Mouse (Mus musculus): Measurements from ENCODE around the gene Snx6. TPM values are rescaled to one million over a fixed set of nuclear protein-coding genes. Genes with fewer than 3 reads are reported as not detected.
"Not testable (repeated sequence)": the region's sequence is repeated elsewhere in the genome, so short reads cannot be mapped to it uniquely, and the experiment has no call there.

The Snx6 gene
- polyA plus RNA-seq, 1 experiment, result 10.1 TPM

DNA sequence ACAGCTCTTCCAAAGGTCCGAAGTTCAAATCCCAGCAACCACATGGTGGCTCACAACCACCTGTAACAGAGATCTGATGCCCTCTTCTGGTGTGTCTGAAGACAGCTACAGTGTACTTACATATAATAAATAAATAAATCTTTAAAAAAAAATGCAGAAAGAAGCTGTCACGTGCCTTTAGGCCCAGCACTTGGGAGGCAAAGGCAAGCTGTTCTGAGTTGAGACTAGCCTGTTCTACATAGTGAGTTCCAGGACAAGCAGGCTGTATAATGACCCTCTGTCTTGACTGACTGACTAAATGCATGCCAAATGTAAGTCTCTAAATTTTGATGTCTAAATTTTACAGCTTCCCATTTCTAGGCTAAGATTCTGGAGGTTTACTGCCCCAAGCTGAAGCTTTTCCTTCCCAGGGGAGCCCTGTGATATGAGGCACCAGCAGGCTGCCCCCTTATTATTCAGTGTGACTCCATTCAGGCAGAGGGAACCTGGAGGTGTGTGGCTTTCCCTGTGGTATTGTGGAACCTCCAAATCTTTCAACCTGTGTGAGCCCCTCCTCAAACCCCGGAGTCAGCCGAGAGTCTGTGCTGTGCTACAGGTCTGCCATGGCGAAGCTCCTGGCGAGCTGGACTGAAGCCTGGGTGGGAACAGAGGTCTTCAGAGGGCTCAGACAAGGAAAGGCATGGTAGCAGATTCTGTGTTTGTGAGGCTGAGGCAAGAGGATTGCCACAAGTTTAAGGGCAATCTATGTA lies 9.9 kb upstream of the Snx6 start:
- Histone ChIP-seq H3K36me3 (replicated peaks; ENCODE audit: low read length) (no peaks in the 10 kb centered on the region), H3K4me3 (replicated peaks) (no peak overlapping the region), H3K9me3 (no peaks in the 10 kb centered on the region), H3K4me1 (peaks cover 25% of the 10 kb centered on the region), H3K27me3 (replicated peaks) (no peaks in the 10 kb centered on the region)
- TF ChIP-seq FLI1 (IDR thresholded peaks at IDR 0.05; ENCODE audit: low read length) (no peak), GATA1 (IDR thresholded peaks at IDR 0.05; ENCODE audit: borderline replicate concordance, low read length) (no peak)

DNA sequence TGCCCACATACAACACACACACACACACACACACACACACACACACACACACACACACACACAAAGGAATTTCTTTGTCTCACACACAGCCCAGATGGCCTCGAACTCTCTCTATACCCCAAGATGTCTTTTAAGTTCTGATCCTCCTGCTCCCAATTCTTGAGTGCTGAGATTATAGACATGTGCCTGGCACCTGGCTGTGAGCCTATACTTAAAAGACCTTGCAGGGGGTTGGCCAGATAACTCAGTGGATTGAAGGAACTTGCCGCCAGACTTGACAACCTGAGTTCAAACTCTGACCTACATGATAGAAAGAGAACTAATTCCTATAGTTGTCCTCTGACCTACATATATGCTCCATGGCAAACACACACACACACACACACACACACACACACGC lies 8.0 kb upstream of the Snx6 start:
- TF ChIP-seq GATA1 (IDR thresholded peaks at IDR 0.05; ENCODE audit: borderline replicate concordance, low read length) (no peak), FLI1 (IDR thresholded peaks at IDR 0.05; ENCODE audit: low read length) (no peak)
- H3K27me3 ChIP-seq (replicated peaks), result no peaks in the 10 kb centered on the region

DNA sequence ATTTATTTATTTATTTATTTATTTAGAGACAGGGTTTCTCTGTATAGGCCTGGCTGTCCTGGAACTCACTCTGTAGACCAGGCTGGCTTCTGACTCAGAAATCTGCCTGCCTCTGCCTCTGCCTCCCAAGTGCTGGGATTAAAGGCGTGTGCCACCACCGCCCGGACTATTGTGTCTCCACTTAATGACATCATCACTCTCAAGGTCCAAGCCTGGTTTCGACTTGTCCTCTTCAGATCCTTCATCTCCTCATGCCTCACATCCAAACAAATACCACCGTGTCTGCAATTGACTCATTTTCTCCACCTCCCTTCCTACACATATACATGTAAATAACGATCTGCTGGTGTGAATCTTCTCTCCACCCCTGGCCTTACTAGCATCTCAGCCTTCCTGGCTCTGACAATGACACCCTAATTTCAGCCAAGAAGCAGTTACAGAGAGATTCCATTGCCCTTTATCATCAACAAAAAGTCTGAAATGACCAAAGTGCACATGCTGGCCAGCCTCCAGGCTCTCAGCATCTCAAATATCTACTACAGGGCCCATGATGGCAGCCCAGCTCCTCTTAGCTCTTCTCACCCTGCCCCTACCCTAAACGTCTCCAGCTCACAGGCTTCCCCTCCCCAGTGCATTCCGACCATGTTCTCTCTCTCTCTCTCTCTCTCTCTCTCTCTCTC lies 1.2 kb upstream of the Snx6 start:
- no peak for TF ChIP-seq GATA1 (IDR thresholded peaks at IDR 0.05; ENCODE audit: borderline replicate concordance, low read length)
- no peak for TF ChIP-seq FLI1 (IDR thresholded peaks at IDR 0.05; ENCODE audit: low read length)
- no peaks in the 10 kb centered on the region for H3K9me3 ChIP-seq
- H3K4me3 ChIP-seq (replicated peaks), result no peak overlapping the region
- peaks cover 19% of the 10 kb centered on the region for H3K4me1 ChIP-seq
- H3K36me3 ChIP-seq (replicated peaks; ENCODE audit: low read length), result no peaks in the 10 kb centered on the region
- H3K27me3 ChIP-seq (replicated peaks), result no peaks in the 10 kb centered on the region

More for the DNA sequence above, 8.0 kb upstream of the Snx6 start:
- Histone ChIP-seq H3K9me3 (no peaks in the 10 kb centered on the region), H3K36me3 (replicated peaks; ENCODE audit: low read length) (no peaks in the 10 kb centered on the region), H3K4me1 (peaks cover 19% of the 10 kb centered on the region), H3K4me3 (replicated peaks) (no peak overlapping the region)

DNA sequence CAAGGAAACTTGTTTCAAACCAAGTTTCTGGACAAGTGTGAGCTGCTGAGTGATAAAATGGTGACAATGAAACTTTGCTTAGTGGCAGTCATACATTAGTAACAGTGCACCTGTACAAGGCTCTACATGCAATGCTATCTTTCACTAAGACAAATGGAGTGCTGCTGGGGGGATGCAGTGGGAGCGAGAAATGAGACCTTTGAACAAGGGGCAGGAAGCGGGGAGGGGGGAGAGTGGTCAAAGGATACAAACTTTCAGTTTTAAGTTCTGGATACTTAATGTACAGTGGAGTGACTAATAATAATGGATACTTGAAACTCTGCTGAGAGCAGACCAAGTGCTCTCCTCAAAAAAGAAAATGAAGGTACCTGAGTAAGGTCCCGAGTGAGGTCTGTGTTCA lies 1.1 kb downstream of the Snx6 start:
- Histone ChIP-seq H3K9me3 (no peaks in the 10 kb centered on the region), H3K4me1 (peaks cover 31% of the 10 kb centered on the region), H3K4me3 (replicated peaks) (peak overlapping the region; percentile 99), H3K36me3 (replicated peaks; ENCODE audit: low read length) (peaks cover 16% of the 10 kb centered on the region), H3K27me3 (replicated peaks) (no peaks in the 10 kb centered on the region)
- TF ChIP-seq GATA1 (IDR thresholded peaks at IDR 0.05; ENCODE audit: borderline replicate concordance, low read length), result no peak
- TF ChIP-seq FLI1 (IDR thresholded peaks at IDR 0.05; ENCODE audit: low read length), result no peak

DNA sequence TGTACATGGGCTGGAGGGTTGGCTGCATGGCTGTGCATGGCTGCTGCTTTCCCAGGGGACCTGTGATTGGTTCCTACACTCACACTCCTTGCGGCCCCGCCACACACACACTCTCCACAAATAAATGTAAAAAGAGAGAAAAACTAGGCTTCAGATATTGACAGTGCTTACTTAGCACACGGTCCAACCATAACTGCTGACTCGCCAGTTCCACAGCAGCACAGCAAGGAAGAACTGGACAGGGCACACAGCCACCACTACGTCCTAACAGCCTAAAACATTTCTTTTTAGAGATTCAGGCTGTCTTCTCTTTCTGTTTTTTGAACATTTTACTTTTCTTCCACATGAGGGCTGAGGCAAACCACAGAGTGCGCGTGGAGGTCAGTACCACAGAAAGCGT lies 4.0 kb downstream of the Snx6 start:
- H3K36me3 ChIP-seq (replicated peaks; ENCODE audit: low read length), result peaks cover 29% of the 10 kb centered on the region
- no peaks in the 10 kb centered on the region for H3K27me3 ChIP-seq (replicated peaks)
- TF ChIP-seq FLI1 (IDR thresholded peaks at IDR 0.05; ENCODE audit: low read length), result no peak
- no peak for TF ChIP-seq GATA1 (IDR thresholded peaks at IDR 0.05; ENCODE audit: borderline replicate concordance, low read length)
- H3K4me1 ChIP-seq, result peaks cover 36% of the 10 kb centered on the region
- H3K4me3 ChIP-seq (replicated peaks), result no peak overlapping the region
- H3K9me3 ChIP-seq, result no peaks in the 10 kb centered on the region

DNA sequence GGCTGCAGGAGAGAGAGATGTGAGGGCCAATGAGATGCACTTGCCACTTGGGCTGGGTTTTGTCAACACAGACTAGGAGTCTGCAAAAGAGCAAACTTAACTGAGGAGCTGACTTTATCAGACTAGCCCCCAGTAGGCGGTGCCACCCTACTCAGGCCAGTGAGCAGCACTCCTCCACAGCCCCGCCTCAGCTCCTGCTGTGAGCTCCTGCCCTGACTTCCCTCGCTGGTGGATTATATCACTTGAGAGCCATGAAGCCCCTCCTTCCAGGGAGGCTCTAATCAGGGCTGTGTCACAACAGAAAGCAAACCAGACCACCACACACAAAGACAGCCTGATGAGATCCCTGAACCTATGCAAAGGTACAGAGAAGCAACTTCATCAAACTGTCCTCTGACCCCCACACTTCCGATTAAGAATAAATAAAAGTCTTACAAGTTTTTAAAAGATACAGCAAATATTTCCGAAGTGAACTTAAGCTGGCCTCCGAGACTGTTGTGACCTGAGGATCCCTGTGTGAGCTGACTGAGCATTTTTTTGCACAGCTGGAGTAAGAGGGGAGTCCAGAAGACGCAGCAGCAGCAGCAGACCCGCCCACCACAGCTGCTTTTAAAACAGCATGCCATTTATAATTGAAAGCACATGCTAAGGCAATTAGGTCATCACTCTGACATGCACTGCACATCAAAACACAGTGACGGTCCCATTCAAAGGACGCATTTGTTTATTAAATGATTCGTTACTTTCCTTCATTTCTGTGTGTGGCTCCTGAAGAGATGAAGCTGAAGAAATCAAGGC lies 6.0 kb downstream of the Snx6 start:
- Histone ChIP-seq H3K9me3 (no peaks in the 10 kb centered on the region), H3K4me1 (peaks cover 30% of the 10 kb centered on the region), H3K27me3 (replicated peaks) (no peaks in the 10 kb centered on the region), H3K4me3 (replicated peaks) (peak overlapping the region; percentile 31), H3K36me3 (replicated peaks; ENCODE audit: low read length) (peaks cover 39% of the 10 kb centered on the region)
- no peak for TF ChIP-seq GATA1 (IDR thresholded peaks at IDR 0.05; ENCODE audit: borderline replicate concordance, low read length)
- no peak for TF ChIP-seq FLI1 (IDR thresholded peaks at IDR 0.05; ENCODE audit: low read length)

DNA sequence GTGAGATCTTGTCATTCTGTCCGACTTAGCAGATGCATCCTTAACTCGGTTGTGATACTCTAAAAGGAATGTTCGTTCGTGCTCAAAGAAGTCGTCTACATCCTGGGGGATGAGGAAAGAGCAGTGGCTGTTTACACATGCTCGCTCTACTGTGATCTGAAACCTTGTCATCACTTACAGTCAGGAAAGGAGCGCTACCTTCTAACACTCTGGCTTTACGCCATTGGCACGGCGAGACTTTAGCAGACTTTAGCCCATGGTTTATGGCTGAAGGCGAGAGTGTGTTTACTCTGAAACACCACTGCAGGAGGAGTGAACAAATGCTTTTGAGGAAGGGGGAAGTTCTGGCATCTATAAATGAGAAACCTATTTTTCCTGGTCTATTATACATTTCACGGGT lies 31.9 kb downstream of the Snx6 start:
- Histone ChIP-seq H3K4me1 (no peaks in the 10 kb centered on the region), H3K4me3 (replicated peaks) (no peak overlapping the region), H3K27me3 (replicated peaks) (no peaks in the 10 kb centered on the region), H3K9me3 (no peaks in the 10 kb centered on the region), H3K36me3 (replicated peaks; ENCODE audit: low read length) (peaks cover 91% of the 10 kb centered on the region)
- TF ChIP-seq GATA1 (IDR thresholded peaks at IDR 0.05; ENCODE audit: borderline replicate concordance, low read length), result no peak
- no peak for TF ChIP-seq FLI1 (IDR thresholded peaks at IDR 0.05; ENCODE audit: low read length)

DNA sequence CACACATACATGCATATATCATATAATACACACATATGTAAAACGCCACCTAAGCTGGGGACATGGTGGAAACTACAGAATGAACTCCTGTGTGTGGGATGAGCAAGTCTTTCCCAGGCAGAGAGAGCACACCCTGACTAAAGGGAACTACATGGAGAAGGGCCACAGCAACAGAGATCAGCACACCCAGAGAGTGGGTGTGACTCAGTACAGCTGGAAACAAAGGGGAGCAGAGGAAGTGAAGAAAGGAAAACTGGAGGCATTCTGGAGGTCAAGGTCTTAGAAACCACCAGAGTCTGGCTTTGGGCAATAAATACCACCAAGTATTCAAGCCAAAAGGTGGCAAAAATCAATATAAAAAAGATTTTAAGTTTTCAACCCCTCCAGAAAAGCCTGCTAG lies 34.8 kb downstream of the Snx6 start:
- peaks cover 84% of the 10 kb centered on the region for H3K36me3 ChIP-seq (replicated peaks; ENCODE audit: low read length)
- no peaks in the 10 kb centered on the region for H3K4me1 ChIP-seq
- no peaks in the 10 kb centered on the region for H3K27me3 ChIP-seq (replicated peaks)
- H3K9me3 ChIP-seq, result no peaks in the 10 kb centered on the region
- TF ChIP-seq FLI1 (IDR thresholded peaks at IDR 0.05; ENCODE audit: low read length) (no peak), GATA1 (IDR thresholded peaks at IDR 0.05; ENCODE audit: borderline replicate concordance, low read length) (no peak)
- no peak overlapping the region for H3K4me3 ChIP-seq (replicated peaks)

DNA sequence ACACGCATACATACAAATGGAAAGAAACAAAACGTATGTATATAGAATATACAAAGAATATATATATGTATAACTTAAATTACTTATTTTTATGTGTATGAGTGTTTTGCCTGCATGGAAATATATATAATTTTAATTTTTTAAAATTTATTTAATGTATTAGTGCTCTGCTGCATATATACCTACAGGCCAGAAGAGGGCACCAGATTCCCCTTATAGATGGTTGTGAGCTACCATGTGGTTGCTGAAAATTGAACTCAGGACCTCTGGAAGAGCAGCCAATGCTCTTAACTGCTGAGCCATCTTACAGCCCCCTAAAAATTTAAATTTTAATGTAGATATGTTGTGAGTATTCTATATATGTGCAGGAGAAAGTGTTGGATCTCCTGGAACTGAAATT lies 36.7 kb downstream of the Snx6 start:
- H3K4me1 ChIP-seq, result no peaks in the 10 kb centered on the region
- TF ChIP-seq GATA1 (IDR thresholded peaks at IDR 0.05; ENCODE audit: borderline replicate concordance, low read length) (no peak), FLI1 (IDR thresholded peaks at IDR 0.05; ENCODE audit: low read length) (no peak)
- H3K4me3 ChIP-seq (replicated peaks), result no peak overlapping the region
- H3K27me3 ChIP-seq (replicated peaks), result no peaks in the 10 kb centered on the region
- peaks cover 82% of the 10 kb centered on the region for H3K36me3 ChIP-seq (replicated peaks; ENCODE audit: low read length)
- no peaks in the 10 kb centered on the region for H3K9me3 ChIP-seq

DNA sequence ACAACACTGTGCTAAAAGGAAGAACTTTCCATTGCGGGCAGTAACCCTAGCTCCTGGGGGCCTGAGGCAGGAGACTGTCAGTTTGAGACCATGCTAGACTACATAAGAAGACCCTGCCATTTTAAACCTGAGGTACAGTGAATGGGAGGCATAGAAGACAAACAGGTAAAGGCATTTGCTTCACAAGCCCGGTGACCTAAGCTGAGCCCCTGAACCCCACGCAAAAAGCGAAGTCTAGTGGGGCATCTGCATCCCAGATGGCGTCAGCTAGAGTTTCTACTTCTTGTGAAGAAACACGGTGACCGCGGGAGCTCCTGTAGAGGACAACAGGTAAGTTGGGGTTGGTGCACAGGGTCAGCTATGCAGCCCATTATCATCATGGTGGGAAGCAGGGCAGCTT lies 46.9 kb downstream of the Snx6 start:
- no peaks in the 10 kb centered on the region for H3K27me3 ChIP-seq (replicated peaks)
- H3K4me1 ChIP-seq, result no peaks in the 10 kb centered on the region
- TF ChIP-seq GATA1 (IDR thresholded peaks at IDR 0.05; ENCODE audit: borderline replicate concordance, low read length) (no peak), FLI1 (IDR thresholded peaks at IDR 0.05; ENCODE audit: low read length) (no peak)
- peaks cover 72% of the 10 kb centered on the region for H3K36me3 ChIP-seq (replicated peaks; ENCODE audit: low read length)
- no peaks in the 10 kb centered on the region for H3K9me3 ChIP-seq
- no peak overlapping the region for H3K4me3 ChIP-seq (replicated peaks)

DNA sequence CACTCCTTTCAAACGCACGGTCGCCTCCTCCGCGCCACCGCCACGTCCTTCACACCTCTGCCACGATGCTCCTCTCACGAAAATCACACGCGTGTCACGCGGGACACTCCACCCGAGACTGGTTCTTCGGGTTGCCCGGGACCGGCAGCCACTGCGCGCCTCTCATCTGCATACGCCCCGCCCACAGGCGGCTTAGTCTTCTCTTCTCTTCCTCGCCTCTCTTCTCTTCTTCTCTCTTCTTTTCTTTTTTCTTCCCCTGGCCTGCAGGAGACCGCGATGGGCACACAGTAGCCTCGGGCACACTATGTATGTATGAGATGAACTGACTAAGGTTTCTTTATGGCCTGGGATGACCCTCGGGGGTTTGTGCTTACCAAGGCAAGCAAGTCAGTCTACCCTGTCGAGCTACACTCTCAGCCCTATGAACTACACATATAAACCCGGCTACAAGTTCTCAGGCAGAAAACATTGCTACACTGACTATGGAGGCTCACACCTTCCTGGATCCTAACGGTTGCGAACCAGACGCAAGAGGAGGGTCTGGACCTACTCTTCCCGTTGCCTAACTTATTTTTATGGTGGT lies 56.8 kb downstream of the Snx6 start:
- H3K9me3 ChIP-seq; H3K36me3 ChIP-seq (replicated peaks; ENCODE audit: low read length); H3K4me1 ChIP-seq; H3K4me3 ChIP-seq (replicated peaks); H3K27me3 ChIP-seq (replicated peaks): not testable (repeated sequence)

DNA sequence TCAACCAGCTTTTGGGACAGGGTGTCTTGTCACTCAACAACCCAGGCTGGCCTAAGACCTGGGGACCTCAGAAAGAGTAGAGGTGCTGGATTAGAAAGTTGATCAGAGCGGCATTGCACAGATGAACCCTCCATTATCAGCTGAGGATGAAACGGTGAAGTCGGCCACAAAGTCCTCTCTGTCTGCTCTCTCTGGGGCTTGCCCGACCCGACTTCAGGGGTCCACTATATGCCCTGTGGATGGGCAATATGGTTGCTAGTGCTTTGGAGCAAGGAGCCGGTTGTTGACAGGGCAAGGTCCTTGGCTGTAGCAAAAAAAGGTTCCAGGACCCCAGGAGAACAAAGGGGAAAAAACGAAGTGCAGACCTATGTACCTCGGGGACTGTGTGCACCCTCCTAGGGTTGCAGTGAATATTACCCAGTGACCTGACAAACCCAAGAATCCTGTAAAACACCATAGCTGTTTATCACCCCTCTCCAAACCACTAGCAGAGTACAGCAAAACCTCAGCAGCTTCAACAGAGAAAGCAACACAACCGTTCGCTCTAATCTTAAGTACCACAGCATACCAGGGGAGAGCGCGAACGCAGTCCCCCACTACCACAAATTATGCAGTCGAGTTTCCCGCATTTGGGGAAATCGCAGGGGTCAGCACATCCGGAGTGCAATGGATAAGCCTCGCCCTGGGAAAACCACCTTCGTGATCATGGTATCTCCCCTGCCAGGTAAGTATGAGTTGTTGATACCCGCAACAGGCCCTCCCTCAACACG lies 57.4 kb downstream of the Snx6 start:
- H3K9me3 ChIP-seq; H3K36me3 ChIP-seq (replicated peaks; ENCODE audit: low read length); H3K27me3 ChIP-seq (replicated peaks); H3K4me3 ChIP-seq (replicated peaks); H3K4me1 ChIP-seq: not testable (repeated sequence)

Data from megakaryocyte, embryonic 14.5 days (primary cell).